ENCODE assay signal across 1 mouse cellular context in genomic region chr17:31875326-31875930, GRCm38 (mm10).
TF ChIP-seq lines count a peak whose summit lies in the region.

No protein-coding gene starts in this region.

TF ChIP-seq in CH12.LX, 34 proteins besides CTCF, POLR2A, EP300 and RAD21 (continued from another document):
- 0 out of 2 replicates have a peak, but pooled peaks have one; percentile 65 for TF ChIP-seq JUND (conservative IDR thresholded peaks at IDR 0.05; ENCODE audit: low read depth, low read length)
- no peak for TF ChIP-seq NRF1 (IDR thresholded peaks at IDR 0.05; ENCODE audit: low read depth, low read length)
- TF ChIP-seq MAZ (IDR thresholded peaks at IDR 0.05; ENCODE audit: low read depth, low read length), result peak; percentile 76; the same call in 1 of the 2 replicates
- 0 out of 2 replicates have a peak, but pooled peaks have one; percentile 33 for TF ChIP-seq UBTF (IDR thresholded peaks at IDR 0.05; ENCODE audit: low read depth, low read length)
- TF ChIP-seq ZC3H11A (IDR thresholded peaks at IDR 0.05; ENCODE audit: low read depth, low read length), result no peak
- TF ChIP-seq TCF12 (IDR thresholded peaks at IDR 0.05; ENCODE audit: low read depth, low read length), result peak; percentile 99
- TF ChIP-seq USF1 (IDR thresholded peaks at IDR 0.05; ENCODE audit: low read depth, low read length), result no peak
- TF ChIP-seq SIN3A (IDR thresholded peaks at IDR 0.05; ENCODE audit: low read length), result peak; percentile 95
